Mouse (Mus musculus) liver, embryonic 12.5 days (tissue): Measurements from ENCODE around the gene Ahcyl1. TPM values are rescaled to one million over a fixed set of nuclear protein-coding genes. Genes with fewer than 3 reads are reported as not detected.

Experiments used
- ATAC-seq: fragments of 200-750 bp; cut with Nextera tagmentation; 2 replicates; pipeline ENCODE4 v1.8.0; 2017; ENCODE audit warnings: moderate number of reproducible peaks, mild to moderate bottlenecking, moderate library complexity
- H3K27ac ChIP-seq: fragments of 300-500 bp; sonication (generic); 2 replicates; pipeline ENCODE4 v1.5.1; 2016; ENCODE audit warnings: mild to moderate bottlenecking
- H3K27me3 ChIP-seq: fragments of 300-500 bp; sonication (generic); replicated peaks from 2 replicates; pipeline ENCODE4 v1.6.1; 2016; ENCODE audit warnings: mild to moderate bottlenecking, moderate library complexity
- H3K36me3 ChIP-seq: fragments of 300-500 bp; sonication (generic); 2 replicates; pipeline ENCODE4 v1.6.1; 2016; ENCODE audit warnings: mild to moderate bottlenecking, moderate library complexity
- H3K4me1 ChIP-seq: fragments of 300-500 bp; sonication (generic); 2 replicates; pipeline ENCODE4 v1.6.1; 2016
- H3K4me2 ChIP-seq: fragments of 300-500 bp; sonication (generic); 2 replicates; pipeline ENCODE4 v1.6.1; 2016; ENCODE audit warnings: mild to moderate bottlenecking, moderate library complexity
- H3K4me3 ChIP-seq: fragments of 300-500 bp; sonication (generic); 2 replicates; pipeline ENCODE4 v1.5.1; 2016; ENCODE audit warnings: mild to moderate bottlenecking, moderate library complexity
- H3K9ac ChIP-seq: fragments of 300-500 bp; sonication (generic); 2 replicates; pipeline ENCODE4 v1.6.1; 2016; ENCODE audit warnings: mild to moderate bottlenecking, moderate library complexity
- H3K9me3 ChIP-seq: fragments of 300-500 bp; sonication (generic); replicated peaks from 2 replicates; pipeline ENCODE4 v1.6.1; 2016; ENCODE audit warnings: mild to moderate bottlenecking, moderate library complexity
- WGBS: fragments of 180-500 bp; shearing (Covaris S2); methylation state at CpG from one replicate; pipeline ENCODE4 v1.1.7; 2016; ENCODE audit not compliant: insufficient replicate concordance; 5-methylcytosine and 5-hydroxymethylcytosine counted together
- polyA plus RNA-seq: library from polyadenylated mRNA; unstranded; fragments of >200 nt; fragmentation: Nextera tagmentation; extraction: Ambion mirVana; gene quantifications from 2 replicates; pipeline ENCODE4 v1.2.1, GENCODE M21; 2016

The Ahcyl1 gene
- polyA plus RNA-seq, 1 experiment from 2014 or later, result 54.0 TPM

- H3K4me1 ChIP-seq, result peaks cover 2% of the 10 kb centered on the region
- no peaks in the 10 kb centered on the region for H3K9me3 ChIP-seq
- H3K36me3 ChIP-seq, result no peaks in the 10 kb centered on the region
- no peak for ATAC-seq
- H3K4me2 ChIP-seq, result no peak overlapping the region
- no peak overlapping the region for H3K9ac ChIP-seq
- no peaks in the 10 kb centered on the region for H3K27me3 ChIP-seq
- no peak overlapping the region for H3K4me3 ChIP-seq
- WGBS, result 71% methylated on average over 1 of the region's 1 CpGs
- no peak overlapping the region for H3K27ac ChIP-seq
These were observed 5.5 kb upstream of the Ahcyl1 start for GRCm38 (mm10) chr3:107701767-107702394.

DNA sequence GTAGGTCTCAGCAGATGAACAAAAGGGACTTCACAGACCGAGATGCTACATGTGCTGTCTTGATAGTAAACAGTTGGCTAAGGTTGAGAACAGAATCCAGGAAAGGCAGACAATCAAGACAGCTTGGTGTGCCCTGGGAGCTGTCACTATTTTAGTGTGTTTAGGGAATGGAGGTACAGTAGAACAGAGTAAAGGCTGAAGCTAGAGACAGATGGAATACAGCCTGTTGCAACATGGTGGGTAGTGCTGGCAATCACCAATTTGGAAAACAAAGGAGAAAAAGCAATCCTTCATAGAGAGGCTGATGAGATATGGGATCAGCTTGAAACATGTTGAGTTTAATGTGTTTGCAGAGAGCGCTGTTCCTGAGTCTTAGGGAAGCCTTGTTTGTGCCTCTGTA is 4.3 kb upstream of the Ahcyl1 start:
- no peaks in the 10 kb centered on the region for H3K27me3 ChIP-seq
- no peak overlapping the region for H3K27ac ChIP-seq
- H3K4me1 ChIP-seq, result peaks cover 6% of the 10 kb centered on the region
- H3K36me3 ChIP-seq, result no peaks in the 10 kb centered on the region
- H3K9me3 ChIP-seq, result no peaks in the 10 kb centered on the region
- no peak overlapping the region for H3K4me2 ChIP-seq
- H3K9ac ChIP-seq, result no peak overlapping the region
- no peak overlapping the region for H3K4me3 ChIP-seq
- ATAC-seq, result no peak
- WGBS, result 58% methylated on average over 2 of the region's 2 CpGs

- Histone ChIP-seq H3K9ac (peak overlapping the region; percentile 3; the same call in 1 of the 2 replicates), H3K4me2 (peak overlapping the region; percentile 92), H3K4me3 (peak overlapping the region; percentile 91), H3K27ac (peak overlapping the region; percentile 31; the same call in 1 of the 2 replicates), H3K9me3 (no peaks in the 10 kb centered on the region), H3K36me3 (no peaks in the 10 kb centered on the region), H3K4me1 (peaks cover 36% of the 10 kb centered on the region), H3K27me3 (no peaks in the 10 kb centered on the region)
- peak; percentile 45 for ATAC-seq
- WGBS, result 41% methylated on average over 3 of the region's 3 CpGs
These were observed 550 bp upstream of the Ahcyl1 start for GRCm38 (mm10) chr3:107696910-107697309.

DNA sequence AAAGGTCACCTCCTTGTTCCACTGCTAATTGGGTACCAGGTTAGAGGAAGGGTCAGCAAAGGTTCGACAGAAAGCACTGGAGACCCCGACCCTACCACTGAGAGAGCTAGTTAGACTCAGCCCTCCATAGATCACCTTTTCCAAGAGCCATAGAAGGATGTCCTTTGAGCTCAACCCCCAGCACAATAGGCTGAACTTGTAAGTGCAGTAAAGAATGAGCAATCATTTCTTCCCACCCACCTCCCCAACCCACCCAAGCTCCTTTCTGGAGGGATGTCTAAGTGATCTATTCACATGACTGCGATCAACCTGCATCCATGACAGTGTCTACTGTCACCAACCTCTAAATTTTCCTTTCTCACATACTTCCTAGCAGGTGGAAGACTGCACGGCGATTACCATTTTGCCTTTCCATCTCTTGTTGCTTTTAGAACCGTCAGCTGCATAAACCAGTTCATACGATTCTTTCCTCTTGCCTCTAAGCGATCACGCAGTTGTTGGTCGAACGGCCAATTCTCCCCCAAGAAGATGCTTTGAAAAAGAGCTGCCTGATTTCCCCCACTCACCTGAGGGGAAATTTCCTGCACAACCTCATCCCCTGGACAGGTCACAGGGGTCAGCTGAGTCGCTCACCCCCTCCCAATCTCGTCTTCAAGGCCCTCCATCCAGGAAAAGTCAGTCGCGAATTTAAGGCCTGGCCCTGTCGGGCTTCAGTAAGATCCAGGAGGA is 977 bp downstream of the Ahcyl1 start:
- 5% methylated on average over 16 of the region's 16 CpGs for WGBS
- H3K27ac ChIP-seq, result peak overlapping the region; percentile 90
- H3K27me3 ChIP-seq, result no peaks in the 10 kb centered on the region
- ATAC-seq, result no peak
- no peaks in the 10 kb centered on the region for H3K9me3 ChIP-seq
- peak overlapping the region; percentile 97 for H3K9ac ChIP-seq
- H3K4me2 ChIP-seq, result peak overlapping the region; percentile 92
- H3K4me1 ChIP-seq, result peaks cover 50% of the 10 kb centered on the region
- no peaks in the 10 kb centered on the region for H3K36me3 ChIP-seq
- H3K4me3 ChIP-seq, result peak overlapping the region; percentile 91

DNA sequence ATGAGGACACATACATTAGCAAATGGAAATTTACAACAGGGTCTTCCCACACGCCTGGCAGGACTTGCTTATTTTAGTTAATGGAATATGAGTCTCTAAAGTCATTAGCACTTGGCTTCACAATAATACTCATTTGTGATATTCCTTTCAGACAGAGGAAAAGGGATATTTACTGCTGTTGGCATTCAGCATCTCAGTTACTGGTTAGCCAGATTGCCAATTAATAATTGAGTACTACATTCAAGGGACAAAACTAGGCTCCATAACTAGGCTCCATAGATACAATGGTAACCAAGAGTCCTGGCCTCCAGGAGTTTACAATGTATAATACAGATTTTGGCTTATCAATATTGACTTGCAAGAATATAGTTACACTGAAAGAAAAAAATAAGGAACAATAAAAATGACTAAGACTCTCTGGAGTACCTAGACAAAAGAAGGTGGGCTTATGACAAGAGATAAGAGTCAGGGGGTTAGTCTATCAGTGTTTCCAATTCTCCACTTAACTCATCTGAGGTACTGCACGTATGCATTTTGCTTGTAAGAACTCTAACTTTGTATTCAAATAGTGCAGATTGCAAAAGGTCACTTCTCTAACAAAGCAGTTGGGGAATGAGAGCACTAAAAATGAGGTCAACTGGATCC is 2.0 kb downstream of the Ahcyl1 start:
- no peak for ATAC-seq
- H3K4me2 ChIP-seq, result peak overlapping the region; percentile 92

GRCm38 (mm10) chr3:107690366-107690765 is 6.0 kb downstream of the Ahcyl1 start:
- Histone ChIP-seq H3K9me3 (no peaks in the 10 kb centered on the region), H3K4me3 (no peak overlapping the region), H3K36me3 (peaks cover 3% of the 10 kb centered on the region; the same call in 1 of the 2 replicates), H3K4me1 (peaks cover 71% of the 10 kb centered on the region), H3K27ac (no peak overlapping the region), H3K27me3 (no peaks in the 10 kb centered on the region), H3K9ac (no peak overlapping the region), H3K4me2 (no peak overlapping the region)
- ATAC-seq, result no peak
- 80% methylated on average over 2 of the region's 2 CpGs for WGBS

More for the DNA sequence above, 2.0 kb downstream of the Ahcyl1 start:
- WGBS, result 43% methylated on average over 2 of the region's 2 CpGs
- Histone ChIP-seq H3K4me1 (peaks cover 60% of the 10 kb centered on the region), H3K27ac (no peak overlapping the region), H3K9ac (peak overlapping the region; percentile 97), H3K9me3 (no peaks in the 10 kb centered on the region), H3K36me3 (no peaks in the 10 kb centered on the region), H3K4me3 (peak overlapping the region; percentile 91), H3K27me3 (no peaks in the 10 kb centered on the region)

DNA sequence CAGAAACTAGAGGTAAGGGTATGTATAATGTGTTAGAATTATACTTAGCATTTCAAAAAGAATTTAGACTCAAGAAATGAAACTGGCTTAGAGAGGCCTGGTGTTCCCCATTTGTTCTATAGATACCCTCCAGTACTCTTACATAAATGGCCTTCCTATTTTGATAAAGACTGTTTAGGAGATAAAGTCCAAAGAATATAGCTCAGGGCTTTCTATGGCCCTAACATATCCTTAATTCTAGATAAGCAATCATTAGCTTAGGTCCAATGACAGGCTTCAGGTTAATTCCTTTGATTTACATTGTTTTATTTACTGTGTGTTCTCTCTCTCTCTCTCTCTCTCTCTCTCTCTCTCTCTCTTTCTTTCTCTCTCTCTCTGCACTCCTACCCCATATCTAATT is 7.1 kb downstream of the Ahcyl1 start:
- Histone ChIP-seq H3K4me3 (no peak overlapping the region), H3K36me3 (peaks cover 6% of the 10 kb centered on the region; the same call in 1 of the 2 replicates), H3K4me2 (no peak overlapping the region), H3K9ac (no peak overlapping the region), H3K27me3 (no peaks in the 10 kb centered on the region), H3K4me1 (peaks cover 63% of the 10 kb centered on the region), H3K9me3 (no peaks in the 10 kb centered on the region), H3K27ac (no peak overlapping the region)
- no peak for ATAC-seq

DNA sequence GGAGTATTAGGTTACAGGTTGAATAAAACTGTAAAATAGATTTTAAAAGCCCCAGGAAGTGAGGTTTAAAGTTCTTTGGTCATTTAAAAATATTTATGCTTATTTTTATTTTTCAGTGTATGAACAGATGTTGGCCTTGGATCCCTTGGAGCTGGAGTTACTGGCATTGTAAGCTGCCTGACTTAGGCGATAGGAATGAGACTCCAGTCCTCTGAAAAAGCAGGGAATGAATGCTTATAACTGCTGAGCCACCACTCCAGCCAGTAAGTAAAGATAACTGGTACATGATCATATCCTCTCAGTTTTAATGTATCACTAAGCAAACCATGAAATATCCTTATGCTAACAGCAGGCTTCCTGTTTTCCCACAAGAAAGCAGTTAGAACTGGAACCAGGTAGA is 8.1 kb downstream of the Ahcyl1 start:
- Histone ChIP-seq H3K4me1 (peaks cover 55% of the 10 kb centered on the region), H3K27ac (no peak overlapping the region), H3K4me3 (no peak overlapping the region), H3K4me2 (no peak overlapping the region), H3K9ac (no peak overlapping the region), H3K27me3 (no peaks in the 10 kb centered on the region), H3K9me3 (no peaks in the 10 kb centered on the region), H3K36me3 (peaks cover 6% of the 10 kb centered on the region; the same call in 1 of the 2 replicates)
- ATAC-seq, result no peak
- 81% methylated on average over 1 of the region's 1 CpGs for WGBS

DNA sequence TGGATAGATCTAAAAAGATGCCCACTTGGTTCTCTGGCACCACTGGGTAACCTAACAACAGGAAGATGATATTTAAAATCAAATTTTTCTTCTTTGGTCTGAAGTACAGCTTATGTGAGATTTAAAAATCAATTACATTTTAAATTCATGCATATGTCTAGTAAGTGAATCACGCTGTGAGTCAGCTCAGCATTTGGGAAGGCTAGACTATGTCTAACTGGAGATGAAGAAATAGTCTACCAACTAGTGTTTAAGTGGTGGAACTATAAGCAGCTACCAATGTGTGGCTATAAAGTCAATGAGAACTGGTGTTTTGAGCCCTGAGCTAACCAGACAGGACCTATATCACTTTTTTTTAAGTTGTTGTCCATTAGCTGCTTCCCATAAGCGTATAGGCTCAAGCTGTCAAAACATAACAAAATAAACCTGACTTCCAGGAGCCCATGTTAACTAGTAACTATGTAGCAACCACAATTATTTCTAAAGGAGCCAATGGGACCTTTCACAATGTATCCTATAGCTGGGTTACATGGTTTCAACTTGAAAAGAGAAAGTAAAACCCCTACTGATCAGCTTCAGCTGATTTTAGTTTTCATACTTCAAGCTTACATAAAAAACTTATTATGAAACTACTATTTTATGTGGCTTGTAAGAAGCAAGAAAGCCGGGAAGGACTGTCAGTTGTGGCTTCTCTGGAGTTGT is 9.9 kb downstream of the Ahcyl1 start:
- Histone ChIP-seq H3K4me2 (no peak overlapping the region), H3K9me3 (no peaks in the 10 kb centered on the region), H3K9ac (no peak overlapping the region), H3K4me3 (no peak overlapping the region), H3K27ac (no peak overlapping the region), H3K36me3 (peaks cover 6% of the 10 kb centered on the region; the same call in 1 of the 2 replicates), H3K27me3 (no peaks in the 10 kb centered on the region), H3K4me1 (peaks cover 44% of the 10 kb centered on the region)
- ATAC-seq, result no peak
- 76% methylated on average over 3 of the region's 3 CpGs for WGBS

DNA sequence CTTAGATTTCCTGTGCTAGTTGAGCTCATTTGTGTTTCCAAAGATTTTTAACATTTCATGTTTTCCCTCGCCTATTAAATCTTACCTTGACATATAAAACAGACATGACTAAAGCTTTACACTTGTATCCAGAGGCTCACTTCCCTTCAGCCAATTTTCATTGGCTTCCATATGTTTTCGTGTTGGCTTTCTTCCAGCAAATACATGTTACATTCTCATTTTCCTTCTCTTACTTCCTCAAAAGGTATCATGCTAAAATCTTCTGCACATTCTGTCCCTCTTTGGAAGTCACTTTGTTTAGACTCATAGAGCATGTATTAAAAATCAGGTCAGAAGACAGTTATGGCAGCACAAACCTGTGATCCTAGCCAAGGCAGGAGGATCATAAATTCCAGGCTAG is 10.7 kb downstream of the Ahcyl1 start:
- Histone ChIP-seq H3K4me1 (peaks cover 44% of the 10 kb centered on the region), H3K27me3 (no peaks in the 10 kb centered on the region), H3K9ac (no peak overlapping the region), H3K4me2 (no peak overlapping the region), H3K36me3 (peaks cover 6% of the 10 kb centered on the region; the same call in 1 of the 2 replicates), H3K4me3 (no peak overlapping the region), H3K9me3 (no peaks in the 10 kb centered on the region), H3K27ac (no peak overlapping the region)
- WGBS, result 68% methylated on average over 2 of the region's 2 CpGs
- no peak for ATAC-seq

GRCm38 (mm10) chr3:107683587-107683986 is 12.8 kb downstream of the Ahcyl1 start:
- ATAC-seq, result no peak
- no peaks in the 10 kb centered on the region for H3K9me3 ChIP-seq
- no peak overlapping the region for H3K4me2 ChIP-seq
- peaks cover 34% of the 10 kb centered on the region for H3K4me1 ChIP-seq
- no peak overlapping the region for H3K27ac ChIP-seq
- H3K27me3 ChIP-seq, result no peaks in the 10 kb centered on the region
- H3K9ac ChIP-seq, result no peak overlapping the region
- peaks cover 6% of the 10 kb centered on the region; the same call in 1 of the 2 replicates for H3K36me3 ChIP-seq
- 67% methylated on average over 1 of the region's 1 CpGs for WGBS
- no peak overlapping the region for H3K4me3 ChIP-seq
